Mouse (Mus musculus) adrenal gland, adult 2 months (tissue): ENCODE results near the gene Msrb1. TPM values are rescaled to one million over a fixed set of nuclear protein-coding genes. Genes with fewer than 3 reads are reported as not detected.

Experiments used
- polyA plus RNA-seq: library from polyadenylated mRNA; depleted of rRNA; stranded (reverse); fragments of >200 nt; gene quantifications from 2 replicates; pipeline ENCODE4 v1.2.3, GENCODE M21; 2012; rRNA removed
- total RNA-seq, 2 experiments: library from RNA; stranded (reverse); gene quantifications; 2 replicates each; pipeline ENCODE4 v1.2.3; 2021

The Msrb1 gene
- total and polyA plus RNA-seq, 3 experiments, result 95.7 to 118 (median 101) TPM

Other genes with a start within 250 kb of the Msrb1 start
- gene Caskin1, start 248.0 kb upstream of the Msrb1 start, total RNA-seq, result 10 to 100 TPM; 19.4 to 28.7 TPM
- gene Caskin1, start 248.0 kb upstream of the Msrb1 start, polyA plus RNA-seq, result 47.0 and 47.7 TPM in 2 replicates
- 100 to 1,000 TPM in 1 of 2 experiments, 10 to 100 TPM in 1; 91.4 to 105 TPM for gene Traf7, start 208.7 kb upstream of the Msrb1 start, total RNA-seq
- gene Traf7, start 208.7 kb upstream of the Msrb1 start, polyA plus RNA-seq, result 152 and 167 TPM in 2 replicates
- gene Rab26, start 202.4 kb upstream of the Msrb1 start, total RNA-seq, result 1 to 10 TPM in 1 of 2 experiments, under 1 TPM in 1; 0.98 to 1.8 TPM
- gene Rab26, start 202.4 kb upstream of the Msrb1 start, polyA plus RNA-seq, result 0.65 and 1.1 TPM in 2 replicates
- gene Pkd1, start 186.8 kb upstream of the Msrb1 start, total RNA-seq, result 10 to 100 TPM; 34.3 to 40.5 TPM
- 73.2 and 73.3 TPM in 2 replicates for gene Pkd1, start 186.8 kb upstream of the Msrb1 start, polyA plus RNA-seq
- 100 to 1,000 TPM in 1 of 2 experiments, 10 to 100 TPM in 1; 83.5 to 110 TPM for gene Tsc2, start 104.0 kb upstream of the Msrb1 start, total RNA-seq
- 160 and 180 TPM in 2 replicates for gene Tsc2, start 104.0 kb upstream of the Msrb1 start, polyA plus RNA-seq
- 10 to 100 TPM in 1 of 2 experiments, 1 to 10 TPM in 1; 4.8 to 10.1 TPM for gene Nthl1, start 104.0 kb upstream of the Msrb1 start, total RNA-seq
- 9.4 and 13.8 TPM in 2 replicates for gene Nthl1, start 104.0 kb upstream of the Msrb1 start, polyA plus RNA-seq
- 10 to 100 TPM; 51.8 to 76.0 TPM for gene Slc9a3r2, start 86.3 kb upstream of the Msrb1 start, total RNA-seq
- 120 and 150 TPM in 2 replicates for gene Slc9a3r2, start 86.3 kb upstream of the Msrb1 start, polyA plus RNA-seq
- gene Npw, start 78.2 kb upstream of the Msrb1 start, total RNA-seq, result not detected
- 0.60 and 2.4 TPM in 2 replicates for gene Npw, start 78.2 kb upstream of the Msrb1 start, polyA plus RNA-seq
- 10 to 100 TPM; 40.8 to 51.3 TPM for gene Zfp598, start 67.0 kb upstream of the Msrb1 start, total RNA-seq
- 86.0 and 99.0 TPM in 2 replicates for gene Zfp598, start 67.0 kb upstream of the Msrb1 start, polyA plus RNA-seq
- 1 to 10 TPM; 2.0 to 2.4 TPM for gene Syngr3, start 46.7 kb upstream of the Msrb1 start, total RNA-seq
- gene Syngr3, start 46.7 kb upstream of the Msrb1 start, polyA plus RNA-seq, result 2.1 and 5.3 TPM in 2 replicates
- 10 to 100 TPM; 37.7 to 41.6 TPM for gene Gfer, start 40.5 kb upstream of the Msrb1 start, total RNA-seq
- gene Gfer, start 40.5 kb upstream of the Msrb1 start, polyA plus RNA-seq, result 40.7 and 43.1 TPM in 2 replicates
- gene Noxo1, start 40.4 kb upstream of the Msrb1 start, total RNA-seq, result 1 to 10 TPM; 2.8 to 6.4 TPM
- gene Noxo1, start 40.4 kb upstream of the Msrb1 start, polyA plus RNA-seq, result 4.9 and 9.4 TPM in 2 replicates
- gene Tbl3, start 29.0 kb upstream of the Msrb1 start, total RNA-seq, result 10 to 100 TPM; 27.9 to 41.1 TPM
- 49.0 and 63.2 TPM in 2 replicates for gene Tbl3, start 29.0 kb upstream of the Msrb1 start, polyA plus RNA-seq
- not detected for gene Rnf151, start 18.6 kb upstream of the Msrb1 start, total RNA-seq
- 0.25 and 0.61 TPM in 2 replicates for gene Rnf151, start 18.6 kb upstream of the Msrb1 start, polyA plus RNA-seq
- gene Rps2, start 18.5 kb upstream of the Msrb1 start, total RNA-seq, result 100 to 1,000 TPM; 718 to 903 TPM
- 2,302 and 2,907 TPM in 2 replicates for gene Rps2, start 18.5 kb upstream of the Msrb1 start, polyA plus RNA-seq
- gene Ndufb10, start 12.2 kb upstream of the Msrb1 start, total RNA-seq, result 100 to 1,000 TPM; 242 to 306 TPM
- 277 and 298 TPM in 2 replicates for gene Ndufb10, start 12.2 kb upstream of the Msrb1 start, polyA plus RNA-seq
- gene Rpl3l, start 8.8 kb upstream of the Msrb1 start, total RNA-seq, result under 1 TPM in 1 of 2 experiments, not detected in 1; 0.28 TPM
- gene Rpl3l, start 8.8 kb upstream of the Msrb1 start, polyA plus RNA-seq, result 0.17 TPM in 1 of 2 replicates, not detected in the other
- gene Hs3st6, start 16.3 kb downstream of the Msrb1 start, total RNA-seq, result 1 to 10 TPM; 1.8 to 1.9 TPM
- 7.5 TPM in 2 replicates for gene Hs3st6, start 16.3 kb downstream of the Msrb1 start, polyA plus RNA-seq
- 1 to 10 TPM in 1 of 2 experiments, under 1 TPM in 1; 0.86 to 1.5 TPM for gene Meiob, start 67.6 kb downstream of the Msrb1 start, total RNA-seq
- gene Meiob, start 67.6 kb downstream of the Msrb1 start, polyA plus RNA-seq, result not detected in 2 replicates
- gene Hagh, start 103.5 kb downstream of the Msrb1 start, total RNA-seq, result 100 to 1,000 TPM; 102 to 123 TPM
- 115 and 137 TPM in 2 replicates for gene Hagh, start 103.5 kb downstream of the Msrb1 start, polyA plus RNA-seq
- 10 to 100 TPM; 25.4 to 43.4 TPM for gene Fahd1, start 113.7 kb downstream of the Msrb1 start, total RNA-seq
- 11.7 and 16.6 TPM in 2 replicates for gene Fahd1, start 113.7 kb downstream of the Msrb1 start, polyA plus RNA-seq
- gene Igfals, start 129.4 kb downstream of the Msrb1 start, total RNA-seq, result 1 to 10 TPM; 5.5 to 6.7 TPM
- 11.2 and 18.5 TPM in 2 replicates for gene Igfals, start 129.4 kb downstream of the Msrb1 start, polyA plus RNA-seq
- gene Nubp2, start 149.7 kb downstream of the Msrb1 start, total RNA-seq, result 10 to 100 TPM; 53.1 to 56.6 TPM
- 38.5 and 55.9 TPM in 2 replicates for gene Nubp2, start 149.7 kb downstream of the Msrb1 start, polyA plus RNA-seq
- gene Spsb3, start 150.0 kb downstream of the Msrb1 start, total RNA-seq, result 10 to 100 TPM; 30.8 to 33.1 TPM
- 144 and 179 TPM in 2 replicates for gene Spsb3, start 150.0 kb downstream of the Msrb1 start, polyA plus RNA-seq
- gene Eme2, start 158.4 kb downstream of the Msrb1 start, total RNA-seq, result 10 to 100 TPM; 39.9 to 48.0 TPM
- gene Eme2, start 158.4 kb downstream of the Msrb1 start, polyA plus RNA-seq, result 58.3 and 58.4 TPM in 2 replicates
- 100 to 1,000 TPM; 130 to 150 TPM for gene Mrps34, start 158.5 kb downstream of the Msrb1 start, total RNA-seq
- gene Mrps34, start 158.5 kb downstream of the Msrb1 start, polyA plus RNA-seq, result 547 and 570 TPM in 2 replicates
- 10 to 100 TPM; 70.1 to 73.7 TPM for gene Nme3, start 159.9 kb downstream of the Msrb1 start, total RNA-seq
- 116 and 124 TPM in 2 replicates for gene Nme3, start 159.9 kb downstream of the Msrb1 start, polyA plus RNA-seq
- 100 to 1,000 TPM in 1 of 2 experiments, 10 to 100 TPM in 1; 86.6 to 129 TPM for gene Mapk8ip3, start 200.3 kb downstream of the Msrb1 start, total RNA-seq
- gene Mapk8ip3, start 200.3 kb downstream of the Msrb1 start, polyA plus RNA-seq, result 205 and 241 TPM in 2 replicates
- gene Jpt2, start 224.0 kb downstream of the Msrb1 start, total RNA-seq, result 10 to 100 TPM; 26.7 to 39.1 TPM
- 2.3 and 4.6 TPM in 2 replicates for gene Jpt2, start 224.0 kb downstream of the Msrb1 start, polyA plus RNA-seq